Mouse (Mus musculus) embryonic fibroblast, embryonic 13.5 days (primary cell): ENCODE measurements around the gene Slc7a5. TPM values are rescaled to one million over a fixed set of nuclear protein-coding genes. Genes with fewer than 3 reads are reported as not detected.

Experiments used
- H3K27ac ChIP-seq: 2 replicates; pipeline ENCODE4 v1.5.1; 2012; ENCODE audit warnings: low read length, control low read depth, inconsistent platforms; ENCODE audit not compliant: insufficient read depth
- H3K4me1 ChIP-seq: 2 replicates; pipeline ENCODE4 v1.6.1; 2011; ENCODE audit warnings: low read length; ENCODE audit not compliant: control insufficient read depth, insufficient read depth
- H3K4me3 ChIP-seq: 2 replicates; pipeline ENCODE4 v1.5.1; 2011; ENCODE audit warnings: mild to moderate bottlenecking, control low read depth, low read length; ENCODE audit not compliant: insufficient read depth
- CTCF ChIP-seq: IDR thresholded peaks from 2 replicates; pipeline ENCODE4 v1.5.1; 2011; ENCODE audit warnings: mild to moderate bottlenecking, control low read depth, low read length, moderate library complexity, borderline replicate concordance; ENCODE audit not compliant: insufficient read depth
- POLR2A ChIP-seq: IDR thresholded peaks from 2 replicates; pipeline ENCODE4 v1.6.1; 2011; ENCODE audit warnings: low read depth, mild to moderate bottlenecking, control low read depth, low read length, moderate library complexity
- polyA plus RNA-seq: library from polyadenylated mRNA; stranded (reverse); fragments of >200 nt; gene quantifications from 2 replicates; pipeline ENCODE4 v1.2.4, GENCODE M21; 2011; ENCODE audit warnings: low read depth; ENCODE audit not compliant: missing spikeins, insufficient read length

Gene Slc7a5
- polyA plus RNA-seq, 1 experiment, result 185 TPM

DNA sequence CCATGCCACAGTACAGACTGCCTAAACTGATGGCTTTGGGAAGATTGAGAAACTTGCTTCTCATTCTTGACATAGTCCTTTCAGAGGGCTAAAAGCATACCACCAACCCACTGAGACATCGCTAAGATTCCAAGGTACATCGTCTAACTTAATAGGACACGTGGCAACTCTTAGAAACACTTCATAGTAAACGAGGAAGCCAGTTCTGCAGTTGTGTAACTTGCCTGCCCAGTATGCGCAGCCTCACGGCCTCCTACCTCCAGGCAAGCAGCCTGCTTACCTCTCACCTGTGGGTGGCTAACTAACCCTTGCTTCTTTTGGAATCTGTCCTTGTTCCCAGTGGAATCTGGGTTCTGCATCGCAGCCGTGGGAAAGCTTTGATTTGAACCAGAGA is 1.7 kb upstream of the Slc7a5 start:
- TF ChIP-seq POLR2A, result no peak
- TF ChIP-seq CTCF, result no peak
- H3K4me3 ChIP-seq, result no peak overlapping the region

DNA sequence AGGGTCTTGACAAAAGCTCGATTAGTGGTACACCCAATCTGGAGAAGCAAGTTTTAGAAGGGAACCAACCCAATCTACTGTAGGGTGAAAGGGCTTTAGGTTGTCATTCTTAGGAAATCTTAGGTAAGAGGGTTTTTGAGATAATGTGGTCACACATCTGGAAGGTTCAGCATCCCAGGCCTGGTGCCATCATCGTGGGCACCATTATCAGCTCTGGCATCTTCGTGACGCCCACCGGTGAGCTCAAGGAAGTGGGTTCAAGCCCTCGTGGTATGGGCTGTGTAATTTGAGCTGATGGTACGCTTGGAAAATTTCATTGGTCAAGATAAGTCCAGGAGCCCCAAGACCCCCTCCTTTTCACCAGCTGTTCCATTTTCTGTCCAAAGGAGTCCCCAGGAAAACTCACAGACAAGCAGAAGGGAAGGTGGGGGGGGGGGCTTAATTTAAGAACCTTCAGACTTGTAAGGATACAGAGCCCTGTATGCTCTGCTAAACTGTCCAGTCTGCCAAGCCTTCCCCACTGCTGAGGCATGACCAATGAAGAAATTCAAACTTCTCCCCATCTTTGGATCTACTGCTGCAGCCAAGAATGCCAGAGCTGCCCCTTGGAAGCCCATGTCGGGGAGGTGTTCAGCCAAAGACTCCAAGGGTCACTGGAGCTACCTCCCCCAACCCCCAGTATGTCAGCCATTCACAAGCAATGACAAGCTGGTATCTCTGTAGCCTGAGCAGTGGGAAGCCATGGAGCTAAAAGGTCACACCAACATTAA is 1.1 kb upstream of the Slc7a5 start:
- Histone ChIP-seq H3K4me1 (peaks cover 5% of the 10 kb centered on the region; the same call in 1 of the 2 replicates), H3K27ac (no peak overlapping the region), H3K4me3 (peak overlapping the region; percentile 56; the same call in 1 of the 2 replicates)
- TF ChIP-seq CTCF (no peak), POLR2A (no peak)

More for the DNA sequence above, 1.7 kb upstream of the Slc7a5 start:
- peaks cover 5% of the 10 kb centered on the region; the same call in 1 of the 2 replicates for H3K4me1 ChIP-seq
- H3K27ac ChIP-seq, result no peak overlapping the region

DNA sequence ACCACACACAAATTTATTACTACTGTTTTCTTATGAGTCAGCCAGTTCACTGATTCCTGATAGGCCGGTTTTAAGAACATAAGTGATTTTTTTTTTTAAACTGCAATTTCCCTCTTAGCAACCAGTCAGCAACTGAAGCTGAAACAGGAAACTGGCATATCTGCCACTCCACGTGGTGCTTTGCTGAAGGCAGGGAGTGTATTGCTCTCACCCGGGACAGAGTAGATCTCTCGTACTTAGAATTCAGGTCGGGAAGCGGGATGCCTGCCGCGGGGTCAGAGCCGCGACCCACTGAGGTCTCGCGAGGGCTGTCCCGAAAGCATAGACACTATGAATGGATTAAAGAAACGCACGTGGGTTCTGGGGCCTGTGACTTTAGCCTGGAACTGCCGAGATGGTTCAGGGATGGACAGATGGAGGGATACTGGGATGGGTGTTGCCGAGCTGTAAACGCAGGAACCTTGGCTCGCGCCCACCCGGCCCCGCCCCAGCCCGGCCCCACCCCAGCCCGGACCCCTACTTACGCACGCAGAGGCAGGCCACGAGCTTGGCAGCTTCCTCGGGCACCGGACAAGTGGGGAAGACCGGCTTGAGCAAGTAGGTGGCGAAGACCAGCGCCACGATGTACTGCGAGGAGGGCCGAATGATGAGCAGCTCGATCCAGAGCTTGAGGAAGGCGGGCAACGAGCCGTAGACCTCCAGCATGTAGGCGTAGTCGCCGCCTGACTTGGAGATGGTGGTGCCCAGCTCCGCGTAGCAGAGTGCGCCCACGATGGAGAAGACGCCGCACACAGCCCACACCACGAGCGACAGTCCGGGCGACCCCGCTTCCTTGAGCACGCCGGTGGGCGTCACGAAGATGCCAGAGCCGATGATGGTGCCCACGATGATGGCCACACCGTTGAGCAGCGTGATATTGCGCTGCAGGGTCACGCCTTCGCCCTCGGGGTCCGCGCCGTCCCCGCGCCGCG is 667 bp downstream of the Slc7a5 start:
- no peak overlapping the region for H3K27ac ChIP-seq
- peaks cover 12% of the 10 kb centered on the region; the same call in 1 of the 2 replicates for H3K4me1 ChIP-seq
- H3K4me3 ChIP-seq, result peak overlapping the region; percentile 91
- 0 out of 2 replicates have a peak, but pooled peaks have one; percentile 14 for TF ChIP-seq POLR2A
- no peak for TF ChIP-seq CTCF

DNA sequence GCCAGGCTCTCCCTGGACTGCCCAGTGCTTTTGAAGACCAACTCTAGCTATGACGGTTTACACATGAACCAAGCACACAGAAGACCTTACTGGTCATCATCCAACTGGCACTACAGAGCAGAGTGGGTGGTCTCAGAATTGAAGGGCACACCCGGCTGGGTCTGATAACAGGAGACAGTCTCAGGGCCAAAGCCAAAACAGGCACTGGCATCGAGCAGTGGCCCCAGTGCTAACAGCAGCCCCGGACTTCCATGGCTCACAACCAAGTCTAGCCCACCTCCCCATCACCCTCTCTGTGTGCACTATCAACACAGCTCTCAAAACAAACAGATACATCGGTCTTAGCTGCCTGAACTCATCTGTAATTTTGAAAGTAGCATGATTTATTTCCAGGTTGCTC is 1.6 kb downstream of the Slc7a5 start:
- TF ChIP-seq CTCF (no peak), POLR2A (no peak)
- peaks cover 20% of the 10 kb centered on the region; the same call in 1 of the 2 replicates for H3K4me1 ChIP-seq
- H3K27ac ChIP-seq, result no peak overlapping the region
- H3K4me3 ChIP-seq, result peak overlapping the region; percentile 91

DNA sequence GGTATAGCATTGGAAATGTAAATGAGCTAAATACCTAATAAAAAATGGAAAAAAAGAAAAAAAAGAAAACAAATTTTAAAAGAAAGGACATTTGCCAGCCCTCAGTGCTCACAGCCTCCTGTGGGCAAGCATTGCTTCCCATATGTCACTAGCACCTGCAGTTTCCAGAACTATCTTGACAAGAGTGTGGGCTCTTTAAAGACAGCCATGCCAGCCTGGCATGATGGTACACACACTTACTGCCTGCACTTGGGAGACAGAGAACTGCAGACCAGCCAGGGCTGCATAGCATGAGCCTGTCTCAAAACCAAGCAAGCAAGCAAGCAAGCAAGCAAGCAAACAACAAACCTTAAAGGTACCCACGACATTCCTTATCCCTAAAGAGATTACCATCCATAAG is 2.1 kb downstream of the Slc7a5 start:
- H3K27ac ChIP-seq, result no peak overlapping the region
- peaks cover 21% of the 10 kb centered on the region; the same call in 1 of the 2 replicates for H3K4me1 ChIP-seq
- TF ChIP-seq POLR2A (no peak), CTCF (no peak)
- peak overlapping the region; percentile 91 for H3K4me3 ChIP-seq

DNA sequence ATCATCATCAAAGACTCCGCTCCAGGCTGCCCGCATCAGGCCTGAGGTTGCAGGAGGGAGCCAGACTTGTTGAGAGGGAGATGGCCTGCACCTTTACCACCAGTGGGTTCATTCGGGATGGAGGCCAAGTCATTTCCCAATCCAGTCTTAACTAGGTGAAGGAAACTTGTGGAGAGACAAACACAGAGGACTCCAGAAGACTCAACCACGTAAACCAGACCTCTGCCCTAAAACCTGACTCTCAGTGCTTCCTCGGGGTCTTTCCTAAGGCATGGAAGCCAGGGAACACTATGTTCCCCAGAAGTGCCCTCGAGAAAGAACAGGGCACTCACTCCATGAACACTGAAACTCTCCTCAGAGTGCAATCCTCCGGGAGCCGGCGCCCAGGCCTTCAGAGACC is 2.5 kb downstream of the Slc7a5 start:
- no peak overlapping the region for H3K27ac ChIP-seq
- H3K4me3 ChIP-seq, result peak overlapping the region; percentile 91
- H3K4me1 ChIP-seq, result peaks cover 21% of the 10 kb centered on the region; the same call in 1 of the 2 replicates
- TF ChIP-seq POLR2A (no peak), CTCF (no peak)

DNA sequence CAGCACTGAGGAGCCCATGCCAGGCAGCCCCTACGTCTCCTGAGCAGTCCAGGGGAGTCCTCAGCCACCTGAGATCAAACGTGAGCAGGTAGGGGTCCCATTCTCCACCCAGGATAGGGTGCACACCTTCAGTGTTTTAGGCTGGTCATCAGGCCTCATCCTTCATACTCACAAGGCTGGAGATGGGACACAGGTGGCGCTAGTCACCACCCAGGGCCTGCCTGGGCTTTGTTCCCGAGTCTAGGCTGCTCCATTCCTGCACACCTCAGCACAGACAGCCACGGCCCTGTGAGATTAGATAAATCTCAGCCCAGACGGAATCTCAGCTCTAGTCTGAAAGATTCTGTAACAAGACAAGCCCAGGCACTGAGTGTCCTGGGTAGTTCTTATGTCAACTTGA is 3.5 kb downstream of the Slc7a5 start:
- TF ChIP-seq CTCF (peak; percentile 22; the same call in 1 of the 2 replicates), POLR2A (no peak)
- H3K27ac ChIP-seq, result no peak overlapping the region
- H3K4me1 ChIP-seq, result peaks cover 25% of the 10 kb centered on the region
- peak overlapping the region; percentile 91; the same call in 1 of the 2 replicates for H3K4me3 ChIP-seq

DNA sequence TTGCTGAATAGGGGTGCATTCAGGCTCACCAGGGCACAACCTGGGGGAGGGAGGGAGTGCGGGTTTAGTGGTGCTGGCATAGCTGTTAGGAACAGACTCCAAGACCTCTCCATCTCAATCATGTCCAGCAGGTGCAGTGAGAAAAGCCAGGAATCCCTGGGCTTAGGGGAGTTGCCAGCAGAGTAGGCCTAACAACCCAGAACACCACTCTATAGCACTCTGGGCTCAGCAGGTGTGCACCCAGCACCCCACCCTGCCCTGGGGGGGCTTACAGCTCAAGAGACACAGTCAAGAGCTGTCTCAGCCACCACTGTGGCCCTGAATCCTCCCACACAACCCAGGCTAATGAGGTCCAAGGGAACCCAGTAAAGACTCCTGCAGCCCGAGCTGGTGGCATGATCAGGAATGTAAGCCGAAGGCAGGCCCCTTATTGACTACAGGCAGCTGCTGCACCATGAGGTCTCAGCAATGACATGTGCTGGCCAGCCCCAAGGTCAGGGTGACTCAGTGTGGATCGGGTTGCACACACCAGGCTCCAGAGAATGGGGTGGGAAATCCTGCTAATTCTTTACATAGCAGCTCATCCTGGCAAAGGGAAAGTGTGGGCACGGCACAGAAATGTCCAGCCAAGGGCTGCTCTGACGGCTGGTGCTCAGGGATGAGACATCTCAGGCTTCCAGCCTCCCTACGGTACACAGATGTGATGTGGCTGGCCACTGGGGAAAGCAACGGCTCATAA is 5.8 kb downstream of the Slc7a5 start:
- peaks cover 38% of the 10 kb centered on the region for H3K4me1 ChIP-seq

More for the DNA sequence above, 5.8 kb downstream of the Slc7a5 start:
- peak overlapping the region; percentile 34 for H3K27ac ChIP-seq
- H3K4me3 ChIP-seq, result no peak overlapping the region
- no peak for TF ChIP-seq POLR2A
- TF ChIP-seq CTCF, result no peak
